Mouse (Mus musculus): ENCODE results near the gene Slc25a25.

DNA sequence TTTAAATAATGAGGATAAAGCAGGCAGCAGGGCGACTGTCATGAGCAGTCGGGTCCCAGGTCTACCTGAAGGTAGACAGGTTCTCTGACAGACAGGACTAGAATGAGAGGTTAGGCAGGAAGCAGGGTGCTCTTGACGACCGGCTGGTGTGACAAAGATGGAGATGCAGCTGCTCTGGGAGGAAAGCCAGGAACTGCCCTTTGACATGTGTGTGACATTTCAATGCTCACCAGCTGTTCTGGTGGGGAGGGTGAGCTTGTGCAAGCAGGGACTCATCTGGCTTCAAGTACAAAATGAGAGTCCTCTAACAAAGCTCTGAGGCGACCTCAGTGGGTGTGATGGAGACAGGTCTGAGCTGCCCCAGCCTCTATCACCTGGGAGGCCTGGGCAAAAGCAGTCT, 37.3 kb downstream of the Slc25a25 start:
- no peak for TF ChIP-seq CTCF (IDR thresholded peaks at IDR 0.05; ENCODE audit: extremely low read depth, insufficient read depth, insufficient read length, insufficient replicate concordance)
- no peak for TF ChIP-seq POLR2A (IDR thresholded peaks at IDR 0.05; ENCODE audit: low read depth, low read length)

Measured in spleen, adult 2 months (tissue).